Mouse (Mus musculus): ENCODE results near the gene Fam84a. TPM values are rescaled to one million over a fixed set of nuclear protein-coding genes. Genes with fewer than 3 reads are reported as not detected.

Gene Fam84a
- polyA plus RNA-seq, 1 experiment from 2014 or later = 5.2 TPM

GRCm38 (mm10) chr12:14149843-14150567 lies 1.8 kb downstream of the Fam84a start:
- DNase-seq (ENCODE audit: low spot score) (peak; percentile 75), ATAC-seq (ENCODE audit: insufficient number of reproducible peaks, low FRiP score, low TSS enrichment, low read depth) (peak; percentile 37; the same call in 1 of the 2 replicates)
- H3K9me3 ChIP-seq (ENCODE audit: control insufficient read depth, low read length) = no peaks in the 10 kb centered on the region
- H3K9ac ChIP-seq (ENCODE audit: low read length) = no peak overlapping the region
- H3K4me1 ChIP-seq (ENCODE audit: control insufficient read depth, insufficient read depth, low read length) = 0 out of 2 replicates have a peak, but pooled peaks cover 3% of the 10 kb centered on the region
- no peaks in the 10 kb centered on the region for H3K36me3 ChIP-seq (ENCODE audit: control insufficient read depth, insufficient read depth, low read length)
- H3K4me2 ChIP-seq (ENCODE audit: low read depth, severe bottlenecking) = peak overlapping the region; percentile 37
- under 1% methylated on average over 57 of the region's 59 CpGs for WGBS
- no peak overlapping the region for H3K27ac ChIP-seq (replicated peaks; ENCODE audit: low read depth, low read length)
- peaks cover 32% of the 10 kb centered on the region for H3K27me3 ChIP-seq (ENCODE audit: control insufficient read depth, insufficient read depth, low read length)
- H3K4me3 ChIP-seq (ENCODE audit: low read depth, low read length) = peak overlapping the region; percentile 38

DNA sequence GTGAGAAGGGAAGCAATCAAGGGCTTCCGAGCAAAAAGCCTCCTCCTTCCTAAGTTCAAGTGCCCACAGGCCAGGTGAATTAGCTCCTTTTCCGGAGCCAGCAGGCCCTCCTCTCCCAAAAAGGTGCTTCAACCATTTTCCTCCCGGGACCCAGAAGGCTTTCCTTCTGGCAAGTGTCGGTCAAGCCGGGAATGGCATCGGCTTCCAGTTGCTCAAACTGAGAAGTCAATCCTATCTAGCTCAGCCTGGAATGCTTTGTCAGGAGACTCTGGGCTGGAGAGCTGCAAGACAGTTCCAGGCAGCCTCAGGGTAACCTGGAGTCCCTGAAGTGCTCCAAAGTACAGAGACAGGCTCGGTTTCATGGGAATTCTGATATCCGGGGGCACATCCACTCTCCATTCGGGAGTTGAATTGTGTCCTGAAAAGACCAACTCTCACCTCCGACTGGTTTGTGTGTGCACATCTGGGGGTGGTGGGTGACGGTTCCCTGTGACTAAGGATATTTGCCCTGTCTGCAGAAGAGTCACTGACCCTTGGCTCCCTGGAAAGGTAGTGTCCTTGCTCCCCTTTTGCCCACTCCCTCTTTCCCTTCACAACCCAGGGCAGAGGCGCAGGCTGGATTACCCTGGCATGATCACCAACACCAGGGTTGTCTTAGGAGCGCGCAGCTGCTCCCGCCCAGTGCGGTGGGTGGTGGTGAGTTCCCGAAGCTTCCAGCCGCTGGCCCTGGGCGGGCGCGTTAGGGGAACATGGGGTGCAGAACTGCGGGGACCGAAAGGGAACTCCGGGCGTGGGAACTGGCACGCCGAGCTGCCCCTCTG lies 2.6 kb downstream of the Fam84a start:
- no peak for ATAC-seq (ENCODE audit: insufficient number of reproducible peaks, low FRiP score, low TSS enrichment, low read depth)
- Histone ChIP-seq H3K4me3 (ENCODE audit: low read depth, low read length) (peak overlapping the region; percentile 38), H3K4me1 (ENCODE audit: control insufficient read depth, insufficient read depth, low read length) (0 out of 2 replicates have a peak, but pooled peaks cover 3% of the 10 kb centered on the region), H3K9me3 (ENCODE audit: control insufficient read depth, low read length) (no peaks in the 10 kb centered on the region), H3K27ac (replicated peaks; ENCODE audit: low read depth, low read length) (no peak overlapping the region), H3K9ac (ENCODE audit: low read length) (no peak overlapping the region), H3K36me3 (ENCODE audit: control insufficient read depth, insufficient read depth, low read length) (no peaks in the 10 kb centered on the region), H3K4me2 (ENCODE audit: low read depth, severe bottlenecking) (peak overlapping the region; percentile 37), H3K27me3 (ENCODE audit: control insufficient read depth, insufficient read depth, low read length) (peaks cover 32% of the 10 kb centered on the region)
- WGBS = 6% methylated on average over 27 of the region's 27 CpGs
- peak; percentile 32 for DNase-seq (ENCODE audit: low spot score)

GRCm38 (mm10) chr12:14137046-14137445 lies 14.8 kb downstream of the Fam84a start:
- DNase-seq (ENCODE audit: low spot score) = no peak
- H3K36me3 ChIP-seq (ENCODE audit: control insufficient read depth, insufficient read depth, low read length) = no peaks in the 10 kb centered on the region
- H3K4me2 ChIP-seq (ENCODE audit: low read depth, severe bottlenecking) = no peak overlapping the region
- no peak overlapping the region for H3K9ac ChIP-seq (ENCODE audit: low read length)
- no peaks in the 10 kb centered on the region for H3K27me3 ChIP-seq (ENCODE audit: control insufficient read depth, insufficient read depth, low read length)
- H3K27ac ChIP-seq (replicated peaks; ENCODE audit: low read depth, low read length) = no peak overlapping the region
- ATAC-seq (ENCODE audit: insufficient number of reproducible peaks, low FRiP score, low TSS enrichment, low read depth) = no peak
- H3K9me3 ChIP-seq (ENCODE audit: control insufficient read depth, low read length) = no peaks in the 10 kb centered on the region
- H3K4me3 ChIP-seq (ENCODE audit: low read depth, low read length) = no peak overlapping the region
- no peaks in the 10 kb centered on the region for H3K4me1 ChIP-seq (ENCODE audit: control insufficient read depth, insufficient read depth, low read length)
- 93% methylated on average over 1 of the region's 1 CpGs for WGBS

DNA sequence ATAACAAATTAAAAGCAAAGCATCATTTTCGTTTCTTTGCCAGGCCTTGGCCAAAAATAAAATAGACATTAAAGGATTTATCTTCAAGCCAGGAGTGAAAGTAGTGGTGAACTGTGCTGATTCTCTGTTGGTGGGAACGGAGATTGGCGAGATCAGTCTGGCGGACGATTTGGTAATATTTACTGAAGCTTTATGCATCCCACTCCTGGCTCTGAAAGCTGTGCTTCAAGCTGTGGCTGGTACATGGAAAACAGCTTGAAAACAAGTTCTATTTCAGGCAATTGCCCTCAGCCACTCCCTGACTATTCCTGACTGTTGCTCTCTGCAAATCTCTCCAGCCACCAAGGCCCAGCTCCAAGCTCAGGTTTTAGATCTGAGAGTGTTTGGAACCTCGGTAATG lies 37.1 kb downstream of the Fam84a start:
- Histone ChIP-seq H3K4me3 (ENCODE audit: low read depth, low read length) (no peak overlapping the region), H3K36me3 (ENCODE audit: control insufficient read depth, insufficient read depth, low read length) (no peaks in the 10 kb centered on the region), H3K9me3 (ENCODE audit: control insufficient read depth, low read length) (no peaks in the 10 kb centered on the region), H3K9ac (ENCODE audit: low read length) (no peak overlapping the region), H3K27ac (replicated peaks; ENCODE audit: low read depth, low read length) (no peak overlapping the region), H3K4me1 (ENCODE audit: control insufficient read depth, insufficient read depth, low read length) (no peaks in the 10 kb centered on the region), H3K27me3 (ENCODE audit: control insufficient read depth, insufficient read depth, low read length) (no peaks in the 10 kb centered on the region), H3K4me2 (ENCODE audit: low read depth, severe bottlenecking) (no peak overlapping the region)
- 85% methylated on average over 6 of the region's 6 CpGs for WGBS
- ATAC-seq (ENCODE audit: insufficient number of reproducible peaks, low FRiP score, low TSS enrichment, low read depth) = no peak
- DNase-seq (ENCODE audit: low spot score) = no peak

GRCm38 (mm10) chr12:14096944-14097343 lies 54.9 kb downstream of the Fam84a start:
- H3K9ac ChIP-seq (ENCODE audit: low read length) = no peak overlapping the region
- H3K4me1 ChIP-seq (ENCODE audit: control insufficient read depth, insufficient read depth, low read length) = no peaks in the 10 kb centered on the region
- H3K27me3 ChIP-seq (ENCODE audit: control insufficient read depth, insufficient read depth, low read length) = no peaks in the 10 kb centered on the region
- H3K4me2 ChIP-seq (ENCODE audit: low read depth, severe bottlenecking) = no peak overlapping the region
- DNase-seq (ENCODE audit: low spot score) (no peak), ATAC-seq (ENCODE audit: insufficient number of reproducible peaks, low FRiP score, low TSS enrichment, low read depth) (no peak)
- no peaks in the 10 kb centered on the region for H3K9me3 ChIP-seq (ENCODE audit: control insufficient read depth, low read length)
- no peak overlapping the region for H3K27ac ChIP-seq (replicated peaks; ENCODE audit: low read depth, low read length)
- H3K36me3 ChIP-seq (ENCODE audit: control insufficient read depth, insufficient read depth, low read length) = no peaks in the 10 kb centered on the region
- H3K4me3 ChIP-seq (ENCODE audit: low read depth, low read length) = no peak overlapping the region
